Mouse (Mus musculus): ENCODE data around the gene Tmem69. TPM values are rescaled to one million over a fixed set of nuclear protein-coding genes. Genes with fewer than 3 reads are reported as not detected.

Tmem69 gene
- total RNA-seq (2021): 1 to 10 TPM; 8.6 to 9.5 TPM
- long read RNA-seq, experiment 1: 0 reads
- long read RNA-seq, experiment 2: 0 reads

DNA sequence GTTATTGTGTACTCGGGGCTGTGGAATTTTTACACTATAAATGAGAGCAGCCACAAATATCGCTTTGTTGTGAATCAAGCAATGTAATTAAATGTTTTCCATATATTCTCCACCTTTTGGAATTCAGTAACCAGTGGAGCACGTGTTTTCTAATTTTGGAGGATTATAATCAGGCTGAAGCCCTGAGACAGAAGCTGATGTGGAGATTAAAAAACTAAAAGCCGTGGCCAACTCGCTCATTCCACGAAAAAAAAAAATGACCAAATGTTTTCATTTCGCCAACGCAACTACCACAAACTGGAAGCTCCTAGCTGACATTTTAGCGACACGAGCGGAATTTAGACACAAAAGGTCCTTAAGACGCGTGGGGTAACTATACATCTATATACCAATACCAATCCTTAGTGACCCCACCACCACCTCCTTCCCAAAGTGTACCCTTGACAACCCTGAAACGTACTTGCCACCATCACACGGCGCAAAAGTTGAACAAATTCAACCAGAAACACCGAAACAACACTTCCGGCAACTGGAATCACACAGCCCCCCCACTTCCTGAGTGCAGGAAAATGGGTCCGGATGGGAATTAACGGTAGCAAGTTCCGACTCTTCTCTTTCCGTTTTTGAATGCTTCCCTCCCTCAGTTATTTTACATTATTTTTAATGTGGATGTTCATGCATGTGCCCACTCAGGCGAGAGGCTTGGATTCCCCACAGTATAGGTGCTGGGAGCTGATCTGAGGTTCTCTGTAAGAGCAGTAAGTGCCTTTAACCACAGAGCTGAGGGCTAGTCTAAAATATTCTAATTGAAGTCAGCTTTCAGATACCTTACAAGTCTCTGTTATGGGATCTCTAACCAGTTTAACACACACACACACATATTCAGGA, at the start of gene Tmem69:
Gene Tmem69 (minus strand): TSS at position 524 of the 888 bp plus-strand sequence.
- DNase-seq (ENCODE audit: low spot score in 2 of 2): peak; percentile 72 to 86

DNA sequence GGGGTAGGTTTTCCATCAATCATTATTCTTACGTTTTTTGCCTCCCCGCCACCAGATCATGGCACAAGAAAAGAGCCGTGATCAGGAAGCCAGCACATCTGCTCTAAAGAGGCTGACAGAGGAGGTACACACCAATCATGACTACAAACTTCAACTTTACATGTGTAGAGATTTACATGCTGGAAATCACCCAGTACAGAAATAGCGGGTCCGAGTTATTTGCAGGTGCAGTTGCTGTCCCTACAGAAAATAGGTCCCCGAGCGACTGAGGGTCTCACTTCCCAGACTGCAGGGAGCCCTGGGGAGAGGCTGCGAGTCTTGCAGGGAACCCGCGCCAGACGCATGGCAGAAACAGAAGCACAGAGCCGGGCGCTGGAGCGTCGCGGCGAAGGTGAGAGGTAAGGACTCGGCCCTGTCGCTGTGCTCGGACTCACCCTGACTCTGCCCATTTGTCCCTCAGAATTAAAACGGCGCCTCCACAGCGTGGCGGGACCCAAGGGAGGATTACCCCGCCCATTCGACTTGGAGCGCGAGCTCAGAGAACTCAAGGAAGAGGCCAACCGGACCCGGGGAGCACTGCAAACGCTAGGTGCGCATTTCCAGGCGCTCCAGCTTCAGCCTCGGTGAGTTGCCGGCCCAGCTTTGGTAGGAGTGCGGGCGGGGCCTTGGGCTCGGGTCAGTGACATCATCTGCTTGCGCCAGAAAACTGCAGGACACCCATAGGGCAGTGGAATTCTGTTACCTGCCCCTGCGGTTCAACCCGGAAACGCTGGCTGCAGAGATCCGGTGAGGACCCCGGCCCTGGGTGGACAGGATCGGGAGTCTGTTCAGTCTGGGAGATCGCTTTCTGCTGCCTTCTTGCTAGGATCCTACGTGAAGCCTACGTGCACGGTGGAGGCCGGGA, 41.5 kb upstream of the Tmem69 start:
- peak; percentile 90 to 93 for DNase-seq (ENCODE audit: low spot score in 2 of 2)

DNA sequence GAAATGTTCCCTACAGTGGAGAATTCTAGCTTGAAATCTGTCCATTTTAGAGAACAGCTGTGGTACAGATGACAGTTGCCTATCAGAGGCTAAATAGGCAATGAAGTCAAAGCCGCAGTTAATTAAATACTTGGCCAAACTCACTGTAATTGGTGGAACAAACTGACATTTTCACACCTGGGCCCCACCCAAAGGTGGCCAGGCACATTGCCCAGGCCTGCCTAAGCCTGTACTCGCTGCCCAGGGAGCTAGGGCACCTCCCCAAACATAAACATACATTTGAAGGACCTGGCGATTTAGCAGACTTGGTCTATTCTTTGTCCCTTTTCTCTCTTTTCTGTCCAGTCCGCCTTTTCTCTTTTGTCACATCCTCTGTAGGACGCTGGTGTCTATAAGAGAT, 40.6 kb upstream of the Tmem69 start, which contains the start of gene Ccdc17:
Gene Ccdc17 (plus strand): TSS at position 276 of the 400 bp plus-strand sequence.
- DNase-seq (ENCODE audit: low spot score in 2 of 2): no peak

DNA sequence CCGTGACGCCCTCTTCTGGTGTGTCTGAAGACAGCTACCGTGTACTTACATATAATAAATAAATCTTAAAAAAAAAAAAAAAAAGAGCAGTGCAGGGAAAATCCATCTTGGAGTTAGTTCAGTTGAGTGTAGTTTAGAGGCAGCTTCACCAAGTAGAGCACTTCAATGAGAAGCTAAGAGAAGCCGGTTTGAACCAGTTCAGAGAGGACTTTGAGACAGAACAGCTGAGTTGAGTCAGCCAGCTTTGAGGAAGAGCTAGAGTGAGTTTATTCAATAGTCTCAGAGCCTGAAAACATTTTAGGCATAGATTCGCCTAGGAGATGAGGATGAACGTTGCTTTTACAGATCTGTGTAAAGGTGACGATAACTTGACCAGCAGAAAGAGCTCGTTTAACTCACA, 40.1 kb upstream of the Tmem69 start:
- no peak for DNase-seq (ENCODE audit: low spot score in 2 of 2)

DNA sequence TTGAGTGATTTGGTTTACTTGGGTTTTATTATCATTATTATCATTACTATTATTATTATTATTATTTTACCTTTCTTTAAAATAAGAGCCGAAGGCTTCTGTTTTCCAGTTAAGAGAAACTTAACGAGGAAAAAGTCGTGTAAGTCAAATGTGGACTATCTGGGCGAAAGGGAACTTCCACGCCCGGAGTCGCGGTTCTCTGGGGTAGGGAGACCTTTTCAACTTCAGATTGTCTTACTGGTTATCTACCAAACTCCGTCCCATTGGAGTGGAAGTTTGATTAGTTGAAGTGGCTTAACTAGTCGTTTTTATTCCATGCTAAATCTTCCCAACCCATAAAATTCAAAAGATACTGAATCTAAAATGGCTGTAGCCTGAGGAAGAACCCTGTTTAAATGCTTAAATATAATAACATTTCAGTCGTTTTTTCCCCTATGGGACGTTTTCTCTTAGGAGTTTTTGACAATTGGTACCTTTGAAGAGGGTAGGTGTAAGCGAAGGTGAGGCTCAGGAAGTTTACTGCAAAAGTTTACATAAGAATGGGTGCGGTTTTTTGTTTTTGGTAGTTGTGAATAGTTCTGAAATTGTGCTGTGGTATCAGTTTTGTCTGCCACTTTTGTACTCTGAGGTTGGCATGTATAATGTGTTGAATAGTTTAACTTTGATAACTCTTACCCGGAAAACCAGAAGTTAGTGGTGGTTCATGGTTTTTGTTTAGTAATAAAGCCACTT, 2.6 kb upstream of the Tmem69 start:
- DNase-seq (ENCODE audit: low spot score in 2 of 2): no peak

DNA sequence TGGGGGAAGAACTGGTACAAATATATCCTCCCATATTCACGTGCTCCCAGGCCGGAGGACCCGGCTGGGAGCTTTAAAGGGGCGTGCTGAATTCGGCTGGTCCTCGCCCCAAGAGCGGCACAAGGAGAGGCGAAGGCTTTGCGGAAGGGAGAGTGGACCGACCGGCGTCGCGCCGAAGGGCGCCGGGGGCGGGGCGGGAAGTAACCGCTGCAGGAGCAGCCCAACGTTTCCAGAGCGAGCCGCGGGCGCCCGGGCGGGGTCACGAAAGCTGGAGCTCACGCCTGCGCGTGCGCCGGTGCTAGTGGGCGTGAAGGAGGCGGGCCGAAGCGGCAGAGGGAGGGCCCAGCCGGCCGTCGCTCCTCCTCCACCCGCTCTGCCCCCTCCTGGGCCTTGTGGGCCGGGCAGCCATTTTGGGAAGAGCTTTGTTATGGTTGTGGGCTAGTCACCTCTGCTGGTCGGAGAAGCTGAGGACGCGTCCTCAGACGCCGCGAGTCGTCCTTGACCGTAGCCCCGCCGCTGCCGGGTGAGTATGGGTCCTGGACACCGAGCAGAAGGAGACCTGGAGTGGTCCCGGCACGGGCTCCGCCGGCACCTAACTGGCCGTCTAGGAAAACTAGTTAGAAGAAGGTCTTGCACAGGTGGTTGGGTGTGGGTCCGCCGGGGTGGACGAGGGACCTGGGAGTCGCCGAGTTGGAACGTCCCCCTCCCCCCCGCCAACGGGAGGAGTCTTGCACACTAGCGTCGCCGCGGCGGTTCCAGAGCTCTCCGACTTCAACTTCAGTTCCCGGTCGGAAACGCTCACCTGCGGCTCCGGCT, 1.8 kb upstream of the Tmem69 start, which contains the start of gene Gpbp1l1:
Gene Gpbp1l1 (plus strand): TSS at position 353 of the 816 bp plus-strand sequence.
- peak; percentile 98 to 99 for DNase-seq (ENCODE audit: low spot score in 2 of 2)

DNA sequence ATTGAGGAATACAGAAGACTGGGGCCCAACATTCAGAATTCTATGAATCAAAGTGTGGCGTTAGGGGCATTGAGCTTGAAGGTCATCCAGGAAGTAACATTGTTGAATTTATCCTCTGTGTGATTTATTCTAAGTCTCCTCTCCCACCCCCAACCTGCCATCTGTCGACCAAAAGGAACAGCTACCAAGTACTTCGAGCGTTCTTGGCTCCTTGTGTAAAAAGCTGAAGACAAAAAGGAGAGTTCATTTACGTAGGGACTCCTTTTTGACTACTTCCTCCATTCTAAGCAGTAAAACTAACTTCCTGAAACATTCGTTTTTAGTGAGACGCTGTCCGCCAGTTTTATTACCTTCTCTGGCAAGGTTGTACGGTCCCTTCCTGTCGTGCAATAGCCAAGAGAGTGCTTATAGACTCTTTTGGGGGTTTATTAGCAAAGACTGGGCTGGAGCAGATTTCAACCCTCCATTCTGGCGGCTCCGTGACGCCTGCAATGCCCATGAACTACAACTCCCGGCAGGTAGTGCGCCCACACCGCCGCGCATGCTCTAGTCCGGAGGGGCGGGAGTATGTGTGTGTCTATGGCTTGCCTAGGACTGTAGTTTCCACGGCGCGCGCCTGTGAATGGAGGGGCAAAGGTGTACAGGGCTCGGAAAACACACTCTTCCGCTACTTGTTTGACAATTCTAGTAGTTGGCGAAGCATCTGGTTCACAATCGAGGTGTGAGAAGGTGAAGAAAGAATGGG, 997 bp upstream of the Tmem69 start:
- peak; percentile 94 to 96 for DNase-seq (ENCODE audit: low spot score in 2 of 2)

DNA sequence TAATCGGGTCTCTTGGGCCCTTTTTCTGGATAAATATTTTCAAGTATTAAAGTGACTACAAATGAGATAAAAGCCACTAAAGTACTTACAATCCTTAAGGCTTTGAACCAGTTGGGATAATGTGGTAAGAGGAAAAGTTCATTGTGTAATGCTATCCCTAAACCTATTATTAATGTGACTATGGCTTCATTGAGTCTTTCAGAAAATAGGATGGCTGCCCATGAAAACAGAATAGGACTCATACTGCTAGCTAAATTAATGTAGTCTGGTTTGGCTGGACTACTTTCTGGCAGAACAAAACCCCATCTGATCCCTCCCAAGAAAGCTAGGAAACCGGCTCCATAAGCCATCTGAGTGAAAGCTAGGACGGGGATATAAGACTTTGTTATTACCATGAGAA, 2.7 kb downstream of the Tmem69 start:
- DNase-seq (ENCODE audit: low spot score in 2 of 2): no peak

DNA sequence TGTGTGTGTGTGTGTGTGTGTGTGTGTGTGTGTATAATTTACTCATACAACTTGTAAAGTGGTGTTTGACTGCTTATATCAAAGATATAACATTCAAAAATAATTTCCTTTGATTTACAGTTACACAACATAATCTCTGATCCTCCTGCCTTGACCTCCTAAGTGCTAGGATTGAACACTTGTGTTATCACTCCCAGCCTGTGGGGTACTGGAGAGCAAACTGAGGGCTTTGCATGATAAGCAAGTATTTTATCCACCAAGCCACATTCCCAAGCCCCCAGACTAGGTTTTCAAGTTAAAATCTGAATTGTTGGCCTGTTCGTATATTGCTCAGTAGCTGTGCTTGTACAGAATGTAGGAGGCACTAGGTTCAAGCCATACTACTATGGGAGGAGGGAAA, 5.3 kb downstream of the Tmem69 start:
- no peak for DNase-seq (ENCODE audit: low spot score in 2 of 2)

DNA sequence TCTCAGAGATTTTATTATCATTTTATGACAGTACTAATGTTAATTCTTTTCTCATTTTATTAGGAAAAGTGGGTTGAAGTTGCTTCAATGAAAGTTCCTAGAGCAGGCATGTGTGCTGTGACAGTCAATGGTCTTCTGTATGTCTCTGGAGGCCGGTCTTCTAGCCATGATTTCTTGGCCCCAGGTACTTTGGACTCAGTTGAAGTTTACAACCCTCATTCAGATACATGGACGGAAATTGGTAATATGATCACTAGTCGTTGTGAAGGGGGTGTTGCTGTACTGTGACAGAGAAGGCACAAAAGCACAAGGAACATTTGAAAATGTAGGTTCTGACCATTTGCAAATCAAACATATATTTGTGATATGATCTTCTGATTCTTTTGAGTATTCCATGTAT, 18.0 kb downstream of the Tmem69 start:
- no peak for DNase-seq (ENCODE audit: low spot score in 2 of 2)

DNA sequence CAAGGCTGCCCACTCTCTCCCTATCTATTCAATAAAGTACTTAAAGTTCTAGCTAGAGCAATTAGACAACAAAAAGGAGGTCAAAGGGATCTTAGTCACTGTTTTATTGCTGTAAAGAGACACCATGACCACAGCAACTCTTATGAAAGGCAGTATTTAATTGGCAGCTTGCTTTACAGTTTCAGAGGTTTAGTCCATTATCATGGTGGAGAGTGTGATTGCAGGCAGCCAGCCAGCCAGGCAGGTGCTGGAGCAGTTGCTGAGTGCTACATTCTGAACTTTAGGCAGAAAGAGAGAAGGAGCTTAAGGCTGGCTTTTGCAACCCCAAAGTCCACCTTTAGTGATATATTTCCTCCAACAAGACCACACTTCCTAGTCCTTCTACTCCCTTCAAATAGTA, 19.4 kb downstream of the Tmem69 start:
- no peak for DNase-seq (ENCODE audit: low spot score in 2 of 2)

DNA sequence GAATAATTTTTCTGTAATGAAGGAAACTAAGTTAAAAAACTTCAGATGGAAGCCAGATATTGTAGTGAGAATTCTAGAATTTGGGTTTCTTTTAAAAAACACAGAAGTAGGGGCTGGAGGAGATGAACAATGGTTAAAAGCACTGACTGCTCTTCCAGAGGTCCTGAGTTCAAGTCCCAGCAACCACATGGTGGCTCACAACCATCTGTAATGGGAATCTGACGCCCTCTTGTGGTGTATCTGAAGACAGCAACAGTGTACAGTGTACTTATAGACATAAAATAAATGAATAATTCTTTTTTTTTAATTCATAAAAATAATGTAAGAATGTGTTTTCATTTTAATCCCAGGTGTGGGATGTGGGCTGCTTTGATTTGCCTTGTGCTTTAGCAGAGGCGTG, 24.6 kb downstream of the Tmem69 start:
- no peak for DNase-seq (ENCODE audit: low spot score in 2 of 2)

DNA sequence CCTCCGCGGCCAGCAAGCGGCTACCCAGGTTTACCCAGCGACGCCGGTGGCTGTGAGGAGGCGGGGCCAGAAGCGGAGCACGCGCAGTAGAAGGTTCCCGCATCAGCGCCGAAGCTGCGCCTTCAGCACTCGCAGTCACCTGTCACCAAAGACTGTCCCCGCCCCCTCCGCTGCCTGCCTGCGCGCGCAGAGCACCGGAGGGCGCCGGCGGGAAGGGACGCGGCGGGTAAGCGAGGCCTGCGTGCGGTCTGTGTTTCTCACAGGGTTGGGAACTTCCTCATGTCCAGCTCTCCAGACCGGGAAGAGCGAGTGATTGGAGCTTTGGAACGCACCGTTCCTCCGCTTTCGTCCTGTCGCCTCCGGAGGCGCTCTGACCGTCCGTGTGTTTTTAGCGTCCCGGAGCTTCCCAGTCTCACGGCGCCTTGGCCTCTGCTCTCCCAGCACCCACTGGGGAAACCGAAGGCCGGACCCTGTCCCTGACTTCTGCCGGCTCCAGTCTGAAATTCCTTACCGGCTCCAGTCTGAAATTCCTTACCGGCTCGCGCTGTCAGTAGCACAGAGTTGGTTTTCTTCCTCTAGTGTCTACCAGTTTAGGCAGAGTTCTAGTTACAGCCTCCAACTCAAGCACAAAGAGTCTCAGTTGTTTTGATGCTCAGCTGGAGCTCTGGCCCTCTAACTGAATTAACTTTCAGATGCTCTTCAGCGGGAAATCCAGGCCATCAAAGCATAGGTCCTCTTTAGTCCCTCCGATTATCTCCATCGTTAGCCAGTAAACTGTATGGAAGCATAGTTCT, 48.1 kb downstream of the Tmem69 start, which contains the start of gene Ipp:
Gene Ipp (plus strand): TSS at position 125 of the 794 bp plus-strand sequence.
- DNase-seq (ENCODE audit: low spot score in 2 of 2): peak; percentile 95 to 96

DNA sequence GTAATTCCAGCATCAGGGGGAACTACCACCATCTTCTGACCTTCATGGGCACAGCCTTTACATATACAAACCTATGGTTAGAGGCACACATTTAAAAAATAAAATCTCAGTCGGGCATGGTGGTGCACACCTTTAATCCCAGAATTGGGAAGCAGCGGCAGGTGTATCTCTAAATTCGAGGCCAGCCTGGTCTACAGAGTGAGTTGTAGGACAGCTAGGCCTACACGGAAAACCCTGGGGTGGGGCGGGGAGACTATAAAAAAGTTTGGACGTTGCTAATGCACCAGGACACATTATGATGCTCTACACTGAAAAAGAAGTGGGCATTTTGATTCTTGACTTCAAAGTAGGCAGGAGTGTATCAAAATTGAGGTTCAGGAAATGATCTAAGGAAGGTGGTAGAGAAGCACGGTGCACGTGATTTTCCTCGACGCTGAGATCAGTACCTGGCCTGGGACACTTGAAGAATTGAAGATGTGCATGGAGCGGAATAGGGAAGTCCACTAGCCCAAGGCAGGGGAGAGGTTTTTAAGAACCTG, 48.8 kb downstream of the Tmem69 start:
- DNase-seq (ENCODE audit: low spot score in 2 of 2): no peak
